Mouse (Mus musculus) heart, postnatal 0 days (tissue): ENCODE data around the gene Dpm2. TPM values are rescaled to one million over a fixed set of nuclear protein-coding genes. Genes with fewer than 3 reads are reported as not detected.

Experiments used
- ATAC-seq: fragments of 200-750 bp; cut with Nextera tagmentation; 2 replicates; pipeline ENCODE4 v1.8.0; 2017; ENCODE audit warnings: low read depth, moderate number of reproducible peaks, moderate library complexity; ENCODE audit not compliant: insufficient read depth
- DNase-seq: peaks from one replicate; pipeline ENCODE4 v3.0.0-alpha.2; 2016; ENCODE audit warnings: low spot score
- H3K27ac ChIP-seq: fragments of 300-500 bp; sonication (generic); 2 replicates; pipeline ENCODE4 v1.5.1; 2014; ENCODE audit warnings: low read depth, mild to moderate bottlenecking
- H3K27me3 ChIP-seq: fragments of 300-500 bp; sonication (generic); 2 replicates; pipeline ENCODE4 v1.6.1; 2014; ENCODE audit warnings: low read length, mixed read lengths; ENCODE audit not compliant: control insufficient read depth, insufficient read depth
- H3K36me3 ChIP-seq: fragments of 300-500 bp; sonication (generic); replicated peaks from 2 replicates; pipeline ENCODE4 v1.6.1; 2014; ENCODE audit warnings: low read length, mixed read lengths; ENCODE audit not compliant: control insufficient read depth, insufficient read depth
- H3K4me1 ChIP-seq: fragments of 300-500 bp; sonication (generic); 2 replicates; pipeline ENCODE4 v1.6.1; 2014; ENCODE audit warnings: antibody characterized with exemption; ENCODE audit not compliant: control insufficient read depth, insufficient read depth
- H3K4me2 ChIP-seq: fragments of 300-500 bp; sonication (generic); 2 replicates; pipeline ENCODE4 v1.6.1; 2014; ENCODE audit warnings: low read depth, mild to moderate bottlenecking, low read length, moderate library complexity
- H3K4me3 ChIP-seq: fragments of 300-500 bp; sonication (generic); 2 replicates; pipeline ENCODE4 v1.5.1; 2014; ENCODE audit warnings: low read depth, low read length
- H3K9ac ChIP-seq: fragments of 300-500 bp; sonication (generic); replicated peaks from 2 replicates; pipeline ENCODE4 v1.6.1; 2014; ENCODE audit warnings: low read depth, low read length, mixed read lengths
- H3K9me3 ChIP-seq: fragments of 300-500 bp; sonication (generic); replicated peaks from 2 replicates; pipeline ENCODE4 v1.6.1; 2016; ENCODE audit warnings: low read length; ENCODE audit not compliant: control insufficient read depth
- CTCF ChIP-seq: IDR thresholded peaks from 2 replicates; pipeline ENCODE4 v1.5.1; 2016; ENCODE audit warnings: antibody characterized with exemption, control low read depth, low read depth
- EP300 ChIP-seq: IDR thresholded peaks from 2 replicates; pipeline ENCODE4 v1.6.1; 2016; ENCODE audit warnings: antibody characterized with exemption, low read depth
- WGBS: fragments of 180-500 bp; shearing (Covaris S2); extraction: QIAGEN DNeasy Blood & Tissue Kit; methylation state at CpG from one replicate; pipeline ENCODE4 v1.1.7; 2014; 5-methylcytosine and 5-hydroxymethylcytosine counted together
- polyA plus RNA-seq: library from polyadenylated mRNA; unstranded; fragments of >200 nt; fragmentation: Nextera tagmentation; extraction: Ambion mirVana; gene quantifications from 2 replicates; pipeline ENCODE4 v1.2.1, GENCODE M21; 2015
- total RNA-seq: library from RNA; depleted of rRNA; stranded (reverse); fragments of >200 nt; gene quantifications from 2 replicates; pipeline ENCODE4 v1.2.3, GENCODE M21; 2014; ENCODE audit warnings: low replicate concordance

Gene Dpm2
- total and polyA plus RNA-seq, 2 experiments from 2014 or later, result 31.0 to 56.1 TPM

- Histone ChIP-seq H3K36me3 (0 out of 2 replicates have a peak, but pooled peaks cover 15% of the 10 kb centered on the region), H3K4me3 (peak within 1 kb of the TSS; percentile 64), H3K4me2 (peak within 1 kb of the TSS; percentile 75), H3K4me1 (peaks cover 25% of the 10 kb centered on the region), H3K27ac (peak within 1 kb of the TSS; percentile 87), H3K9me3 (no peaks in the 10 kb centered on the region), H3K9ac (peak within 1 kb of the TSS; percentile 66), H3K27me3 (no peaks in the 10 kb centered on the region)
- ATAC-seq (peak; percentile 84), DNase-seq (peak; percentile 92)
- WGBS, result 1% methylated on average over 38 of the region's 38 CpGs
- TF ChIP-seq EP300 (no peak), CTCF (peak; percentile 40)
Measured at GRCm38 (mm10) chr2:32586871-32587351, 16.3 kb downstream of the Dpm2 start, which contains the start of gene St6galnac4. St6galnac4 (plus strand) TSS chr2:32587095.

GRCm38 (mm10) chr2:32587731-32588321, 17.2 kb downstream of the Dpm2 start:
- Histone ChIP-seq H3K9ac (peak overlapping the region; percentile 66), H3K36me3 (0 out of 2 replicates have a peak, but pooled peaks cover 18% of the 10 kb centered on the region), H3K4me1 (peaks cover 25% of the 10 kb centered on the region), H3K4me3 (peak overlapping the region; percentile 64), H3K9me3 (no peaks in the 10 kb centered on the region), H3K27me3 (no peaks in the 10 kb centered on the region), H3K27ac (peak overlapping the region; percentile 87), H3K4me2 (peak overlapping the region; percentile 75)
- TF ChIP-seq EP300 (no peak), CTCF (no peak)
- peak; percentile 25 for ATAC-seq
- 6% methylated on average over 9 of the region's 9 CpGs for WGBS
- DNase-seq, result peak; percentile 71

- no peak overlapping the region for H3K4me3 ChIP-seq
- H3K9me3 ChIP-seq, result no peaks in the 10 kb centered on the region
- H3K4me1 ChIP-seq, result peaks cover 25% of the 10 kb centered on the region
- WGBS, result 20% methylated on average over 11 of the region's 11 CpGs
- H3K9ac ChIP-seq, result 0 out of 2 replicates have a peak overlapping the region, but pooled peaks have one; percentile 4
- H3K36me3 ChIP-seq, result peaks cover 26% of the 10 kb centered on the region
- no peaks in the 10 kb centered on the region for H3K27me3 ChIP-seq
- TF ChIP-seq EP300 (no peak), CTCF (no peak)
- ATAC-seq (peak; percentile 17), DNase-seq (peak; percentile 69)
- H3K4me2 ChIP-seq, result peak overlapping the region; percentile 30
- peak overlapping the region; percentile 67 for H3K27ac ChIP-seq
Measured at GRCm38 (mm10) chr2:32589213-32589795, 18.6 kb downstream of the Dpm2 start.

- TF ChIP-seq EP300, result no peak
- H3K9me3 ChIP-seq, result no peaks in the 10 kb centered on the region
- peaks cover 25% of the 10 kb centered on the region for H3K4me1 ChIP-seq
- no peak for DNase-seq
- H3K27ac ChIP-seq, result 0 out of 2 replicates have a peak overlapping the region, but pooled peaks have one; percentile 67
- WGBS, result 76% methylated on average over 10 of the region's 10 CpGs
- ATAC-seq, result no peak
- no peak overlapping the region for H3K4me3 ChIP-seq
- no peaks in the 10 kb centered on the region for H3K27me3 ChIP-seq
- H3K4me2 ChIP-seq, result no peak overlapping the region
- 0 out of 2 replicates have a peak overlapping the region, but pooled peaks have one; percentile 4 for H3K9ac ChIP-seq
- peaks cover 36% of the 10 kb centered on the region for H3K36me3 ChIP-seq
Measured at GRCm38 (mm10) chr2:32590224-32590623, 19.6 kb downstream of the Dpm2 start.

GRCm38 (mm10) chr2:32591249-32591648, 20.6 kb downstream of the Dpm2 start:
- ATAC-seq, result no peak
- DNase-seq, result no peak
- no peak overlapping the region for H3K4me2 ChIP-seq
- H3K27ac ChIP-seq, result no peak overlapping the region
- H3K36me3 ChIP-seq, result peaks cover 46% of the 10 kb centered on the region
- no peak overlapping the region for H3K4me3 ChIP-seq
- TF ChIP-seq EP300, result no peak
- no peak for TF ChIP-seq CTCF
- no peak overlapping the region for H3K9ac ChIP-seq
- peaks cover 25% of the 10 kb centered on the region for H3K4me1 ChIP-seq
- H3K9me3 ChIP-seq, result no peaks in the 10 kb centered on the region
- no peaks in the 10 kb centered on the region for H3K27me3 ChIP-seq
- WGBS, result 75% methylated on average over 6 of the region's 6 CpGs
